Mouse (Mus musculus) ovary, postnatal 36 days (tissue): ENCODE data around the gene Dchs1.
A peak's percentile ranks its signal among the peaks of the same experiment; 100 is the strongest.
"Not testable (repeated sequence)": the region's sequence is repeated elsewhere in the genome, so short reads cannot be mapped to it uniquely, and the experiment has no call there.

ENCODE experiments used
- DNase-seq: peaks from one replicate; pipeline ENCODE4 v3.0.0; 2022; ENCODE audit warnings: low spot score, mixed read lengths

Dchs1 gene

GRCm38 (mm10) chr7:105783861-105784260, 3.6 kb downstream of the Dchs1 start:
- DNase-seq = no peak

DNA sequence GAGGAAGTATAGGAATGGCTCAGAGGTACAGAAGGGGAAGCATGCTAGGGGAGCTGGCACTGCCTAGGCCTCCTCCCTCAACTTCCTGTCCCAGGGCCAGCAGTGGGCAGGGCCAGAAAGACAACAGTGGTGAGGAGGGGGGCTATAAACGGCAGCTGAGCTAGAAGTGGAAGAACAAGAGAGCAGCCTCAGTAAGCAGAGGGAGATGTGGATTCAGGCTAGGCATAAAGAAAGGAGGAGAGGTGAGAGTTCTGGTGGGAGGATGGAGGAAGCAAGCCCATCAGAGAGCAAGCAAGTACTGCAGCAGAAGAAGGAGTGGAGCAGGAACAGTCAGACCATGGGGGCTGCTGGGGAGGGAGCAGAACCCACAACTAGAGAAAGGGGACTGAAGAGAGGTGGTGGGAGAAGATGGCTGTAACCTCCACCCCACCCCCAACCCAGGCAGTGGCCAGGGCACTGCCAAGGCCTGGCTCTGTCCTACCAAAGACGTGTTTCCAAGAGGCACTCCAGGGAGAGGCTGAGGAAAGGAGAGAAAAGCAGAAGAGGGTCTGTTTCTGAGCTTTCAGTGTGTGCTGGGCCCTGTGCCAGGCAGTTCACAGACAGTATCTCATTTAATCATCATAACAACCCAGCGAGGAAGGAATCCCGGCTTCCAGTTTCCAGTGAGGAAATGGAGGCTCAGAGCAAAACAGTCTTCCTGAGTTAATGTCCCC, 8.7 kb downstream of the Dchs1 start:
- DNase-seq = no peak

- DNase-seq = no peak
Measured at GRCm38 (mm10) chr7:105777797-105778552, 9.5 kb downstream of the Dchs1 start.

GRCm38 (mm10) chr7:105777316-105777715, 10.1 kb downstream of the Dchs1 start:
- DNase-seq = no peak

GRCm38 (mm10) chr7:105776026-105776425, 11.4 kb downstream of the Dchs1 start:
- DNase-seq = no peak

DNA sequence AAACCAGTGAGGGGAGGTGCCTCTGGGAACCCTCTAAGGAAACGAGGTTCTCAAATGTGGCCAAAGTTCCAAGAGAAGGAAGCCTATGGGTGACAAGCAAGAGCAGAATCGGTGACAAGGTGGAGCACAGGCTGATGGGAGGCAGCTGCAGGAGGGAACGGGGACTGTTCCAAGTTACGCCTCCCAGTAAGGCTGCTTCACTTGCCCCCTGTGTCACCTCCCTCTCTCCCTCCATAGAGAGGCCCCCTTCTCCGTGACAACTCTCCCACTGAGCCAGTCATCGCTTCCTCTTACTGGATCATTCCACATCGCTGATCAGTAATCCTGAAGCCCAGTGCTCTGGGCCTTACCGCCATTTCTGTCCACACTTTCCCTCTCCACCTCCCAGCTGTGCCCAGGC, 12.8 kb downstream of the Dchs1 start:
- DNase-seq = no peak

- no peak for DNase-seq
Measured at GRCm38 (mm10) chr7:105773041-105773440, 14.4 kb downstream of the Dchs1 start.

DNA sequence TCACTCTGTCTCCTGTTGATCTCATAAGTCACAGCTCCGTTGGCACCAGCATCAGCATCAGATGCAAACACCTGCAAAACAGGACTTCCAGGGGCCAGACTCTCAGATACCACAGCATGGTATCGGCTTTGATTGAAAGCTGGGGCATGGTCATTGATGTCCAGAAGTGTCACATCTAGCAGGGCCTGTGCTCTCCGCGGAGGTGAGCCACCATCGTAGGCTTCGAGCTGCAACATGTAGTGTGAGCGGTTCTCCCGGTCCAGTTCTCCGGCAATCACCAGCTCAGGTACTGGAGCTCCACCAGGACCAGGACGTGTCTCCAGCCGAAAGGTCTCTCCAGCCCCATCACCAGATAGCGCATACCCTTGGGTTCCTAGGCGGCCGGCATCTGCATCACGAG, 15.1 kb downstream of the Dchs1 start:
- DNase-seq = no peak

DNA sequence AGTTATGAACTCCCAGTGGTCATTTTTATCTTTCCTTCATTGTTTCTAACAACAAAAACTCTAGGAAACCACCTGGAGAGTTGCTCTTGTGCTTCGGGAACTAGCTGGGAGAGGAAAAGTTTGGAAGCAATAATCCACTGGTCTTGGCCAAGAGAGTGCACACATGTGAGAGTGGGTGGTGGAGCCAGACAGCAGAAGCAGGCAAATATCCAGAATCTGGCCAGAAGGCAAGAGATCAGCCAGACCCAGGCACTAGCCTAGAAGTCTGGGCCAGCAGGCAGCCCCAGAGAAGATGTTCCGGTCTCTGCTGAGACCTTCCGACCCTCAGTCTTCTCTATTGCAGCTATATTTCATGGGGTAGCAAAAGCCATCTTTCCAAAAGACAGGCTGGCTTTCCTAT, 17.5 kb downstream of the Dchs1 start:
- DNase-seq = no peak

GRCm38 (mm10) chr7:105767729-105768165, 19.7 kb downstream of the Dchs1 start:
- DNase-seq = no peak

- no peak for DNase-seq
Measured at GRCm38 (mm10) chr7:105764331-105764730, 23.1 kb downstream of the Dchs1 start.

- DNase-seq = no peak
Measured at GRCm38 (mm10) chr7:105762517-105763270, 24.8 kb downstream of the Dchs1 start.

DNA sequence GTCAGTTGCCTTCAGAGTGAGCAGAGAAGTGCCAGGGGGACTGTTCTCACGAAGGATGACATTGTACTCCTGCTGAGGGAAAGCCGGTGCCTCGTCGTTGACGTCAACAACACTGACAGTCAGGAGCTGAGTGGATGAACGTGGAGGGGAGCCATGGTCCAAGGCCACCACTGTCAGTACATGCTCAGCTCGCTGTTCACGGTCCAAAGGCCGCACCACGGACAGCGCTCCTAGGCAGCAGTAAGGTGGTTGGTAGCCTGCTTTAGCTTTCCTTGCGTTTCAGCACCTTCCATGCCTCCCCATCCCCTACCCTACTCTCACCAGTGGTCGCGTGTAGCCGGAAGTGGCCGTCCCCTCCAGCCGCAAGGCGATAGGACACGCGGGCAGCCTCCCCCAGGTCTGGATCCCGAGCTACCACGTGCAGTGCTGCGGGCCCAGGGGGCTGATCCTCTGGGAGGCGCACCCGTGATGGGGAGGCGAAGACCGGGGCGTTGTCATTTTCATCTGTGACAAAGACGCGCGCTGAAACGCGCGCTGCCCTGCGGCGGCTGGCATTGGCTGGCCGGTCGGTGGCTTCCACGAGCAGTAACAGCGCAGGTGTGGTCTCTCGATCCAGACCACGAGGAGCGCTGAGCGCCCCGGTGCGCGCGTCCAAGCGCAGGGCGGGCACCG, 25.5 kb downstream of the Dchs1 start:
- no peak for DNase-seq

- no peak for DNase-seq
Measured at GRCm38 (mm10) chr7:105753281-105753680, 34.2 kb downstream of the Dchs1 start.

GRCm38 (mm10) chr7:105752716-105753115, 34.7 kb downstream of the Dchs1 start:
- no peak for DNase-seq

DNA sequence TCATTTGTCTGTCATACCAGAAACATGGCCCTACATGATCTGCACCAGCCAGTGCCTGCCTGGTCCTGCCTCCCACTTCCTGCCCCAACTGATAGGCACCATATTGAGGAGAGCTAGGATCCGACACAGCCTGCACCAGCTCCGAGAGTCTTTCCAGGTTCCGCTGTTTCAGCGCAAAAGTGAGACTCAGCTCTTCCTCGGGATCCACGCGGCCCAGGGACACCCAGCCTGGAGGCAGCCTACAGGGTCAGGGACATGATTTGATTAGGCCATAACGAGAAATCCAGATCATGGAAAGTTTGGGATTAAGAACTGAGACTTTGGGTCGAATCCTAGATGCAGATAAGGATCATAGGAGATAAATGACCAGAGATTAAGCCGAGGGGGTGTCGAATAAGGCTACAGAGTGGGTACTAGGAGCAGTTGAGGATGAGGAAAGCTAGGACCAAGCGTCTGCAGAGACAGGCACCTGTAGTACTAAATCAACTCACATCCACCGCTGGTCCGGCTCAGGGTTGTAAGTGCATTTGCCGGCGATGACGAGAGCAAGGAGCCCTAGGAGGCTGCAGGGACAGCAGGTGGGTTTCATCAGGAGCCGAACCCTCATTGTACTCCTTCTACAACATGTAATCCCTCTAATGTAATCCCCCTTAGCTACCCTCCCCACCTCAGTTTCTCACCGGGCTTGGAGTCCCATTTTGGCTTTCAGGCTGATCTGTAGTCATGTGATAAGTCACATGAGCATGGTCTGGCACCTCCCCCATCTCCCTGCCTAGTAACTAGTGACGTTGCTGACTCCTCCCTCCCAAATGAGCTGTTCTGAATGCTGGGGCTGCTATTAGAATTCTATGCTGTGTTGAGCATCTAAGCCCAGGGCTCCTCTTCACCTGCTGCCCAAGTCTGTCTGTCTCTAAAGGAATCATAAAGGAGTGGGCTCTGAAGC, 35.7 kb downstream of the Dchs1 start, which contains the start of gene Tpp1:
Gene Tpp1, minus strand, starts transcription at position 745 of the 943 bp plus-strand sequence.
- DNase-seq = peak; percentile 83

GRCm38 (mm10) chr7:105747776-105748175, 39.7 kb downstream of the Dchs1 start:
- no peak for DNase-seq

- peak; percentile 83 for DNase-seq
Measured at GRCm38 (mm10) chr7:105743926-105744590, 43.4 kb downstream of the Dchs1 start, which contains the start of gene Taf10. Gene Taf10 (minus strand): TSS chr7:105744361.

- DNase-seq = not testable (repeated sequence)
Measured at GRCm38 (mm10) chr7:105743246-105743925, 44.1 kb downstream of the Dchs1 start.
